Mouse (Mus musculus): Measurements from ENCODE around the gene Ccdc97. TPM values are rescaled to one million over a fixed set of nuclear protein-coding genes. Genes with fewer than 3 reads are reported as not detected.
A peak's percentile ranks its signal among the peaks of the same experiment; 100 is the strongest.

The Ccdc97 gene
- total RNA-seq, 2 experiments from 2014 or later = 56.2 to 56.7 TPM

DNA sequence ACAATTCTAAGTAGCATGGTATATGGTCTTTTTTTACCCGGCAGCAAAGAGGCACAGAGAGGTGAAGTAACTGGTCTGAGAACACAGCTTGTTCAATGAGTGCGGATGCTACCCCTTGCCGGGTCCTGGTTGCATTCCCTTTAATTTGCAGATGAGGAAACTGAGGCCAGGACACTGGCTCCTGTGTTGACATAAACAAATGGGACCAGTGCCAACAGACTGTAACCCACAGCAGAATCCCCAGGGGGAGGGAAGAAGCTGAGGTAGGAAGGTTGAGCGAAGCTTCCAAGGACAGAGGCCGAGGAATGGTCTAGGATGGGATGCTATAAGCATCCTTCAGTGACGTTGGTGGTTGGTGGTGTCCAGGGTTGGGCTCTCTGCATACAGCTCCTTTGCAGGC, 43.5 kb downstream of the Ccdc97 start:
- no peak for DNase-seq (ENCODE audit: low spot score in 2 of 2)
- intact Hi-C loops (cut with DNase I) = no loop called here

- intact Hi-C loops (cut with DNase I) = no loop called here
- DNase-seq (ENCODE audit: low spot score in 2 of 2) = peak in 1 of 2 experiments; percentile 22
Observed at GRCm38 (mm10) chr7:25674719-25675300, 44.1 kb downstream of the Ccdc97 start, which contains the start of gene Tmem91. TSS of gene Tmem91 (minus strand) at chr7:25675166.

GRCm38 (mm10) chr7:25674297-25674696, 44.6 kb downstream of the Ccdc97 start:
- DNase-seq (ENCODE audit: low spot score in 2 of 2) = no peak
- intact Hi-C loops (cut with DNase I) = no loop called here

DNA sequence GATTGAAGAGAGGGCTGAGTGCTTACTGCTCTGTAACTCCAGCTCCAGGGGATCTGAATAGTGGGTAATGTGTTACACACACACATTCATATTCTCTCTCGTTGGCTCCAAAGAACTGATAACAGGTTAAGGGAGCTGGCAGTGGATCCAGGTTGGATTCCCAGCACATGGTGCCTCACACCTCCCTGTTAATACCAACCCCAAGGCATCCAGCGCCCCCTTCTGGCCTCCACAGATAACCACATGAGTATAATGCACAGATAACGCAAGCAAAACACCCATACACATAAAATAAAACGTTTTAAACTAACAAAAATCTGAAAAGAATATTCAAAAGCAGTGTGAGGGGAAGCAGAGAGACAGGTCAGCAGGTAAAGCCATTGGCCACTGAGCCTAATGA, 46.4 kb downstream of the Ccdc97 start:
- intact Hi-C loops (cut with DNase I) = no loop called here
- DNase-seq (ENCODE audit: low spot score in 2 of 2) = no peak

GRCm38 (mm10) chr7:25671686-25672085, 47.2 kb downstream of the Ccdc97 start:
- DNase-seq (ENCODE audit: low spot score in 2 of 2) = no peak
- intact Hi-C loops (cut with DNase I) = no loop called here

DNA sequence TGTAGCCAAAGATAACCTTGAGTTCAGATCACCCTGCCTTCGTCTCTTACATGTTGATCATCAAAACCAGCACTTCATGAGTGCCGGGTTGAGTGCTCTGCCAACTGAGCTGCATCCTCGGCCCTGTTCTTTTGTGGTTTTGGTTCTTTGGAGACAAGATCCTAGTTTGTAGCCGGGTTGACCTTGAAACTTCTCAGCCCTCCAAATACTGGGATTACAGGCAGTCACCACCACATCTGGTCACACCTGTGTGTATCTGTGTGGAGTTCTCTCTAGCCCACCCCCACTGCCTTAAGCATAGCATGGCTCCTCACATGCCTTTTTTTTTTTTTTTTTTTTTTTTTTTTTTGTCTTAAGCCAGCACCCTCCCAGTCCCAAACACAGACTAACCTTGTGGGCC, 48.8 kb downstream of the Ccdc97 start:
- DNase-seq (ENCODE audit: low spot score in 2 of 2) = no peak
- intact Hi-C loops (cut with DNase I) = no loop called here

DNA sequence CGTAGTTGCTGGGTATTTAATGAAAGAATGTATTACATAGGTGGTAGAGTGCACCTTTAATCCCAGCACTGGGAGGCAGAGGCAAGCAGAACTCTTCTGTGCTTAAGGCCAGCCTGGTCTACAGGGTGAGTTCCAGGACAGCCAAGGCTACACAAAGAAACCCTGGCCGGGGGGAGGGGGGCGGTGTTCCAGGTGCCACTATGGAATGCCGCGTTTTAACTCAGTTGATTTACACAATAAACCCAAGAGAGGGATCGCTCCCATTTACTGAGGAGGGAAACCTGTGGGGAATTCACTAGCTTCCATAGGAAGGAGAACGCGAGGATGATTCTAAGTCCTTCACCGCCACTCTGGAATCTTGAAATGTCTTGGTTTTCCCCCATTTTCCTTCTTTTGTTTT, 49.3 kb downstream of the Ccdc97 start:
- no peak for DNase-seq (ENCODE audit: low spot score in 2 of 2)
- intact Hi-C loops (cut with DNase I) = no loop called here

GRCm38 (mm10) chr7:25669158-25669557, 49.7 kb downstream of the Ccdc97 start:
- intact Hi-C loops (cut with DNase I) = no loop called here
- no peak for DNase-seq (ENCODE audit: low spot score in 2 of 2)

GRCm38 (mm10) chr7:25666381-25666780, 52.5 kb downstream of the Ccdc97 start:
- intact Hi-C loops (cut with DNase I) = no loop called here
- DNase-seq (ENCODE audit: low spot score in 2 of 2) = no peak

Other genes with a start within 250 kb of the Ccdc97 start
- 1 to 10 TPM; 2.9 to 3.0 TPM for gene Ceacam1, start 241.5 kb downstream of the Ccdc97 start, total RNA-seq (2021)
- under 1 TPM; 0.29 to 0.63 TPM for gene Ceacam2, start 179.2 kb downstream of the Ccdc97 start, total RNA-seq (2021)
- gene Erich4, start 103.2 kb downstream of the Ccdc97 start, total RNA-seq (2021) = not detected
- 10 to 100 TPM; 35.7 to 39.6 TPM for gene Dmac2, start 99.7 kb downstream of the Ccdc97 start, total RNA-seq (2021)
- 1 to 10 TPM in 1 of 2 experiments, under 1 TPM in 1; 0.91 to 1.0 TPM for gene B3gnt8, start 92.4 kb downstream of the Ccdc97 start, total RNA-seq (2021)
- gene Bckdha, start 60.1 kb downstream of the Ccdc97 start, total RNA-seq (2021) = 10 to 100 TPM; 32.0 to 32.7 TPM
- gene Exosc5, start 59.9 kb downstream of the Ccdc97 start, total RNA-seq (2021) = 10 to 100 TPM; 22.6 to 23.9 TPM
- 10 to 100 TPM; 40.2 to 48.8 TPM for gene Tmem91, start 43.9 kb downstream of the Ccdc97 start, total RNA-seq (2021)
- gene B9d2, start 38.3 kb downstream of the Ccdc97 start, total RNA-seq (2021) = 10 to 100 TPM; 25.5 to 30.1 TPM
- gene Tgfb1, start 32.1 kb downstream of the Ccdc97 start, total RNA-seq (2021) = 10 to 100 TPM; 10.9 to 11.1 TPM
- gene Hnrnpul1, start 35.7 kb upstream of the Ccdc97 start, total RNA-seq (2021) = 100 to 1,000 TPM; 102 to 103 TPM
- gene Axl, start 69.6 kb upstream of the Ccdc97 start, total RNA-seq (2021) = 10 to 100 TPM; 35.9 to 38.8 TPM
- gene Cyp2s1, start 97.8 kb upstream of the Ccdc97 start, total RNA-seq (2021) = 1 to 10 TPM; 3.5 to 4.6 TPM
- gene Cyp2b10, start 178.5 kb upstream of the Ccdc97 start, total RNA-seq (2021) = under 1 TPM; 0.27 to 0.44 TPM